Mouse (Mus musculus) MEL (cell line): ENCODE measurements around the gene Tmem150a. TPM values are rescaled to one million over a fixed set of nuclear protein-coding genes. Genes with fewer than 3 reads are reported as not detected.

ENCODE experiments used
- DNase-seq: peaks from one replicate; pipeline ENCODE4 v3.0.0; 2011; ENCODE audit warnings: low read depth, low spot score
- H3K27ac ChIP-seq: 2 replicates; pipeline ENCODE4 v1.5.1; 2012; ENCODE audit warnings: low read depth, mild to moderate bottlenecking, control low read depth, low read length, moderate library complexity; ENCODE audit not compliant: control insufficient read depth
- H3K27me3 ChIP-seq, 2 experiments: fragments of 150-350 bp in 1 of 2; sonication (generic) in 1 of 2; 2 replicates each; pipeline ENCODE4 v1.6.1; 2012; ENCODE audit warnings: low read length in 2 of 2, mild to moderate bottlenecking in 2 of 2, improper control_type of control experiment in 1 of 2, moderate library complexity in 1 of 2; ENCODE audit not compliant: insufficient read depth in 2 of 2, control insufficient read depth in 1 of 2
- H3K36me3 ChIP-seq, 2 experiments: 2 replicates each; pipeline ENCODE4 v1.6.1; 2012 to 2014; ENCODE audit warnings: low read length in 2 of 2, improper control_type of control experiment in 1 of 2, inconsistent platforms in 1 of 2, mild to moderate bottlenecking in 1 of 2; ENCODE audit not compliant: insufficient read depth in 2 of 2, control insufficient read depth in 1 of 2
- H3K4me1 ChIP-seq, 2 experiments: fragments of 150-350 bp in 1 of 2; sonication (generic) in 1 of 2; 2 replicates each; pipeline ENCODE4 v1.6.1; 2012; ENCODE audit warnings: low read length in 2 of 2, improper control_type of control experiment in 1 of 2, mild to moderate bottlenecking in 1 of 2; ENCODE audit not compliant: insufficient read depth in 2 of 2, control insufficient read depth in 1 of 2
- H3K4me3 ChIP-seq, 2 experiments: fragments of 150-350 bp in 1 of 2; sonication (generic) in 1 of 2; 2 replicates each; pipeline ENCODE4 v1.5.1; 2012; ENCODE audit warnings: low read depth in 2 of 2, low read length in 2 of 2, mild to moderate bottlenecking in 2 of 2, moderate library complexity in 2 of 2, control low read depth in 1 of 2, improper control_type of control experiment in 1 of 2; ENCODE audit not compliant: control insufficient read depth in 1 of 2, insufficient read depth in 1 of 2
- H3K79me2 ChIP-seq: 2 replicates; pipeline ENCODE4 v1.6.1; 2012; ENCODE audit warnings: mild to moderate bottlenecking, low read length, moderate library complexity; ENCODE audit not compliant: control insufficient read depth, poor library complexity, insufficient read depth
- H3K9ac ChIP-seq: 2 replicates; pipeline ENCODE4 v1.6.1; 2012; ENCODE audit warnings: low read depth, mild to moderate bottlenecking, control low read depth, low read length, moderate library complexity; ENCODE audit not compliant: control insufficient read depth, poor library complexity, severe bottlenecking
- H3K9me3 ChIP-seq: fragments of 150-350 bp; sonication (generic); replicated peaks from 2 replicates; pipeline ENCODE4 v1.6.1; 2012; ENCODE audit warnings: mild to moderate bottlenecking, low read length, improper control_type of control experiment, moderate library complexity; ENCODE audit not compliant: insufficient read depth
- CHD1 ChIP-seq: IDR thresholded peaks from 2 replicates; pipeline ENCODE4 v1.6.1; 2012; ENCODE audit warnings: low read depth, mild to moderate bottlenecking, inconsistent platforms, low read length, improper control_type of control experiment
- CTCF ChIP-seq, 3 experiments: IDR thresholded peaks in 2 of 3; conservative IDR thresholded peaks in 1 of 3; 2 replicates each; pipeline ENCODE4 v1.5.1; 2011 to 2012; ENCODE audit warnings: low read length in 3 of 3, low read depth in 2 of 3, mild to moderate bottlenecking in 2 of 3, improper control_type of control experiment in 1 of 3, inconsistent platforms in 1 of 3, mixed read lengths in 1 of 3, moderate library complexity in 1 of 3; ENCODE audit not compliant: control insufficient read depth in 1 of 3, insufficient read depth in 1 of 3, poor library complexity in 1 of 3, severe bottlenecking in 1 of 3
- GABPA ChIP-seq: IDR thresholded peaks from 2 replicates; pipeline ENCODE4 v1.6.1; 2012; ENCODE audit warnings: low read depth, mild to moderate bottlenecking, inconsistent platforms, low read length, improper control_type of control experiment, moderate library complexity
- MAFK ChIP-seq: IDR thresholded peaks from 2 replicates; pipeline ENCODE4 v1.6.1; 2011; ENCODE audit warnings: low read depth, mild to moderate bottlenecking, low read length, improper control_type of control experiment, borderline replicate concordance
- MAX ChIP-seq: IDR thresholded peaks from 2 replicates; pipeline ENCODE4 v1.6.1; 2011; ENCODE audit warnings: low read length, improper control_type of control experiment
- MEF2A ChIP-seq: IDR thresholded peaks from 2 replicates; pipeline ENCODE4 v1.6.1; 2014; ENCODE audit warnings: low read depth, mild to moderate bottlenecking, inconsistent platforms, low read length, improper control_type of control experiment; ENCODE audit not compliant: poor library complexity, insufficient replicate concordance, severe bottlenecking; ENCODE audit errors: extremely low read depth
- MXI1 ChIP-seq: IDR thresholded peaks from 2 replicates; pipeline ENCODE4 v1.6.1; 2011; ENCODE audit warnings: mild to moderate bottlenecking, low read depth, low read length, improper control_type of control experiment
- MYB ChIP-seq: IDR thresholded peaks from 2 replicates; pipeline ENCODE4 v1.6.1; 2011; ENCODE audit warnings: mild to moderate bottlenecking, low read depth, low read length, improper control_type of control experiment
- MYC ChIP-seq: IDR thresholded peaks from 2 replicates; pipeline ENCODE4 v1.6.1; 2011; ENCODE audit warnings: low read depth, mild to moderate bottlenecking, low read length, improper control_type of control experiment, moderate library complexity
- POLR2A ChIP-seq, 2 experiments: IDR thresholded peaks; 2 replicates each; pipeline ENCODE4 v1.6.1; 2011 to 2012; ENCODE audit warnings: low read length in 2 of 2, mild to moderate bottlenecking in 2 of 2, control low read depth in 1 of 2, improper control_type of control experiment in 1 of 2, low read depth in 1 of 2, moderate library complexity in 1 of 2; ENCODE audit not compliant: control insufficient read depth in 1 of 2, insufficient read depth in 1 of 2, poor library complexity in 1 of 2
- POLR2AphosphoS5 ChIP-seq: IDR thresholded peaks from 2 replicates; pipeline ENCODE4 v1.6.1; 2012; ENCODE audit warnings: low read depth, borderline replicate concordance, mild to moderate bottlenecking, inconsistent platforms, low read length, moderate library complexity, mixed read lengths
- SIN3A ChIP-seq: IDR thresholded peaks from 2 replicates; pipeline ENCODE4 v1.6.1; 2012; ENCODE audit warnings: low read length, improper control_type of control experiment, inconsistent platforms
- TAL1 ChIP-seq: IDR thresholded peaks from 2 replicates; pipeline ENCODE4 v1.6.1; 2012; ENCODE audit warnings: mild to moderate bottlenecking, inconsistent platforms, low read length, moderate library complexity, mixed read lengths
- TBP ChIP-seq: IDR thresholded peaks from 2 replicates; pipeline ENCODE4 v1.8.0; 2011; ENCODE audit warnings: low read depth, low read length, improper control_type of control experiment
- TCF12 ChIP-seq: IDR thresholded peaks from 2 replicates; pipeline ENCODE4 v1.6.1; 2014; ENCODE audit warnings: low read depth, mild to moderate bottlenecking, inconsistent platforms, low read length, improper control_type of control experiment, moderate library complexity
- UBTF ChIP-seq: IDR thresholded peaks from 2 replicates; pipeline ENCODE4 v1.6.1; 2012; ENCODE audit warnings: low read depth, mild to moderate bottlenecking, inconsistent platforms, low read length, improper control_type of control experiment, moderate library complexity, borderline replicate concordance; ENCODE audit not compliant: insufficient read depth
- USF2 ChIP-seq, 2 experiments: IDR thresholded peaks; 2 replicates each; pipeline ENCODE4 v1.6.1; 2011 to 2012; ENCODE audit warnings: improper control_type of control experiment in 2 of 2, low read length in 2 of 2, borderline replicate concordance in 1 of 2, inconsistent platforms in 1 of 2, low read depth in 1 of 2, mild to moderate bottlenecking in 1 of 2; ENCODE audit not compliant: insufficient read depth in 1 of 2
- ZC3H11A ChIP-seq: IDR thresholded peaks from 2 replicates; pipeline ENCODE4 v1.6.1; 2012; ENCODE audit warnings: low read depth, mild to moderate bottlenecking, inconsistent platforms, low read length, improper control_type of control experiment
- ZKSCAN1 ChIP-seq: IDR thresholded peaks from 2 replicates; pipeline ENCODE4 v1.6.1; 2012; ENCODE audit warnings: low read depth, mild to moderate bottlenecking, inconsistent platforms, low read length, improper control_type of control experiment, moderate library complexity
- ZNF384 ChIP-seq: IDR thresholded peaks from 2 replicates; pipeline ENCODE4 v1.6.1; 2012; ENCODE audit warnings: low read depth, mild to moderate bottlenecking, inconsistent platforms, low read length, improper control_type of control experiment
- polyA plus RNA-seq, 2 experiments: library from polyadenylated mRNA; stranded (reverse) in 1 of 2; unstranded in 1 of 2; fragments of >175 nt in 1 of 2; fragments of >200 nt in 1 of 2; gene quantifications; 2 replicates each; pipeline versions ENCODE4 v1.2.1 to v1.2.4; 2012; ENCODE audit warnings: low replicate concordance in 2 of 2, low read depth in 1 of 2; ENCODE audit not compliant: insufficient read length in 2 of 2, insufficient read depth in 1 of 2, missing spikeins in 1 of 2
- total RNA-seq: library from RNA; depleted of rRNA; stranded (reverse); fragments of 300-350 nt; gene quantifications from 2 replicates; pipeline ENCODE4 v1.2.3, GENCODE M21; 2012

Tmem150a gene
- total and polyA plus RNA-seq, 3 experiments, result 0.15 to 2.5 TPM; not detected in 1

GRCm38 (mm10) chr6:72347166-72347941 is 7.9 kb upstream of the Tmem150a start, which contains the start of gene 0610030E20Rik (continued):
- TF ChIP-seq CTCF (IDR thresholded peaks at IDR 0.05 in 2 of 3, conservative IDR thresholded peaks at IDR 0.05 in 1 of 3; ENCODE audit: control insufficient read depth in 1 of 3, insufficient read depth in 1 of 3, low read depth in 2 of 3, low read length in 3 of 3, poor library complexity in 1 of 3, severe bottlenecking in 1 of 3), result peak in 2 of 3 experiments; percentile 35 to 42; a peak in 4 of 6 replicates
- TF ChIP-seq ZC3H11A, result no peak
- TF ChIP-seq MAFK, result no peak
- TF ChIP-seq MYB, result peak; percentile 97

- H3K4me3 ChIP-seq, result peak overlapping the region in 1 of 2 experiments; percentile 74; a peak in 1 of 4 replicates
- TF ChIP-seq TBP (no peak), MAX (no peak), TAL1 (no peak), POLR2AphosphoS5 (no peak)
- peaks cover 20 to 24% of the 10 kb centered on the region in 2 experiments for H3K4me1 ChIP-seq
- no peaks in the 10 kb centered on the region for H3K9me3 ChIP-seq
- no peak overlapping the region for H3K27ac ChIP-seq
- peaks cover 6 to 40% of the 10 kb centered on the region in 2 experiments for H3K36me3 ChIP-seq
- DNase-seq, result no peak
- no peaks in the 10 kb centered on the region for H3K27me3 ChIP-seq
- no peak overlapping the region for H3K9ac ChIP-seq
- peaks cover 42% of the 10 kb centered on the region for H3K79me2 ChIP-seq
Measured at GRCm38 (mm10) chr6:72348411-72348810, 6.8 kb upstream of the Tmem150a start.

GRCm38 (mm10) chr6:72350214-72350613 is 5.0 kb upstream of the Tmem150a start:
- no peak overlapping the region for H3K9ac ChIP-seq
- H3K9me3 ChIP-seq, result no peaks in the 10 kb centered on the region
- peaks cover 15 to 21% of the 10 kb centered on the region in 2 experiments for H3K4me1 ChIP-seq
- H3K36me3 ChIP-seq, result peaks cover 6 to 32% of the 10 kb centered on the region in 2 experiments
- DNase-seq, result no peak
- TF ChIP-seq USF2 (IDR thresholded peaks at IDR 0.05; ENCODE audit: borderline replicate concordance in 1 of 2, insufficient read depth in 1 of 2, low read depth in 1 of 2, low read length in 2 of 2) (no peak), CHD1 (no peak), TAL1 (no peak), MAX (no peak), MXI1 (no peak), MYB (no peak), ZKSCAN1 (no peak), GABPA (no peak), MEF2A (no peak), TCF12 (no peak), POLR2A (IDR thresholded peaks at IDR 0.05; ENCODE audit: control insufficient read depth in 1 of 2, insufficient read depth in 1 of 2, low read depth in 1 of 2, low read length in 2 of 2, poor library complexity in 1 of 2) (no peak), MYC (no peak), SIN3A (no peak), ZC3H11A (no peak), UBTF (no peak), ZNF384 (no peak)
- peaks cover 27% of the 10 kb centered on the region for H3K79me2 ChIP-seq
- no peak overlapping the region for H3K27ac ChIP-seq
- no peak overlapping the region for H3K4me3 ChIP-seq
- H3K27me3 ChIP-seq, result no peaks in the 10 kb centered on the region
